Mouse (Mus musculus): ENCODE measurements around the gene Gusb.

The Gusb gene

GRCm38 (mm10) chr5:130023767-130024539 lies 21.1 kb upstream of the Gusb start:
- peak; percentile 54 to 66 for DNase-seq (ENCODE audit: low spot score in 2 of 2)

DNA sequence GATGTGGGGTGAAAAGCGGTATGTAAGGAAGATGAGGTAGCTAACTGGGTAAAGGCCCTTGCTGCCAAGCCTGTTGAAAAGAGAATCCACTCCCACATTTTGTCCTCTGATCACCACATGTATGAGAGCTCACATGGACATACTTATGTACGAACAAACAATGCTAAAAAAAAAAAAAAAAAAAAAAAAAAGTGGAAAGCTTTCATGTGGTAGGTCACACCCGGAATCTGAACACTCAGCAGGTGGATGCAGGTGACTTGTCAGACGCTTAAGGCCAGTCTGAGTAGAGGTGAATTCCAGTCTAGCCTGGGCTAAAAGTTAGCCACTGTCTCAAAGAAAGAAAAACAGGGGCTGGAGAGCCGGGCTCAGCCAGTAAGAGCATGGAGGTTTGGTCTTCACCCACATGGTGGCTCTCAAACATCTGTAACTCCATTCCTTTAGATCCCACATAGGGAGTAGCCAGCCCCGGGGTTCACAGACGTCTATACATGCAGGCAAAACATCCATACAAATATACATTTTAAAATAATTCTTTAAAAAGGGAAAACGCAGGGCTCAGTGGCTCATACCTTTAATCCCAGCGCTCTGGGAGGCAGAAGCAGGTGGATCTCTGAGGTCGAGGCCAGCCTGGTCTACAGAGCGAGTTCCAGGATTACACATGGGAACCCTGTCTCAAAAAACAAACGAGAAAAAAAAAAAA lies 20.4 kb upstream of the Gusb start:
- DNase-seq (ENCODE audit: low spot score in 2 of 2), result no peak

GRCm38 (mm10) chr5:130022366-130022765 lies 19.5 kb upstream of the Gusb start:
- DNase-seq (ENCODE audit: low spot score in 2 of 2), result no peak

DNA sequence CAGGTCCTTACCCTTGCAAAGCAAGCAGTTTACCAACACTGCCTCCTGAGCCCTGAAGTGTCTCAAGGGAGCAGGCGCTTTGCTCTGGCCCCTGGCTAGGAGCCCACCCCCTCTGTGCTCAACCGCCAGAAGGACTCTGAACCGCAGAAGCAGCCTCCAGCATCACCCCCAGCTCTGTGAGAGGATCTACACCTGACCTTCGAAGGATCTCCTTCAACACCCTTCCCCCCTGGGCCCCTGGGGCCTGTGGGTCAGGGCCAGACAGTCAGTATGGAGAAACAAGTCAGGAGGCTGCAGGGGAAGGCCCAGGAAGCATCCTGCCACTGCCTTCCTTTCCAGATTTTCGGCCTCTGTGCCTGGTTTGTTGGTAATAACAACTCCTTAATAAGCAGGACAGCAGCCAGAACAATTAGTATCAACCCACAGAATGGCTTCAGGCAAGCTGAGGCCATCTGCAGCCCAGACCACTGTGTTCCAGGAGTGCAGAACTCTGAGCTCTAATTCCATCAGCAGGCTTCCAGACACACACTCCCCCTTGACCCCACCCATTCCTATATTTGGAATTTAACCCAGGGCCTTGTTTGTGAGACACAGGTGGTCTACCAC lies 18.6 kb upstream of the Gusb start:
- DNase-seq (ENCODE audit: low spot score in 2 of 2), result no peak

- DNase-seq (ENCODE audit: low spot score in 2 of 2), result no peak
These were observed 16.6 kb upstream of the Gusb start for GRCm38 (mm10) chr5:130019461-130019860.

DNA sequence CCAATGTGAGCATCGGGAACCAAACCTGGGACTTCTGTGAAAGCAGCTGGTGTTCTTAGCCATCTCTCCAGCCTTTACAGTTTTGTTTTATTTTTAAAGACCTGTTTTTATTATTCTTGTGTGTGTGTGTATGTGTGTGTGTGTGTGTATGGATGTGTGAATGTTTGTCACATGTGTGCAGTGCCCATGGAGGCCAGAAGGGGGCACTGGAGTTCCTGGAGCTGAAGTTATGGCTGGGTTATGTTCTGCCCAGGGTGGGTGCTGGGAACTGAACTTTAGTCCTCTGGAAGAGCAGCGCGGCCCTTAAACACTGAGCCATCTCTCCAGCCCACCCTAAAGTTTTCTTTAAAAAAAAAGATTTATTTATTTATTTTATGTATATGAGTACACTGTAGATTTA lies 12.3 kb upstream of the Gusb start:
- no peak for DNase-seq (ENCODE audit: low spot score in 2 of 2)

- no peak for DNase-seq (ENCODE audit: low spot score in 2 of 2)
These were observed 8.1 kb upstream of the Gusb start for GRCm38 (mm10) chr5:130010961-130011360.

- no peak for DNase-seq (ENCODE audit: low spot score in 2 of 2)
These were observed 6.9 kb upstream of the Gusb start for GRCm38 (mm10) chr5:130009784-130010183.

DNA sequence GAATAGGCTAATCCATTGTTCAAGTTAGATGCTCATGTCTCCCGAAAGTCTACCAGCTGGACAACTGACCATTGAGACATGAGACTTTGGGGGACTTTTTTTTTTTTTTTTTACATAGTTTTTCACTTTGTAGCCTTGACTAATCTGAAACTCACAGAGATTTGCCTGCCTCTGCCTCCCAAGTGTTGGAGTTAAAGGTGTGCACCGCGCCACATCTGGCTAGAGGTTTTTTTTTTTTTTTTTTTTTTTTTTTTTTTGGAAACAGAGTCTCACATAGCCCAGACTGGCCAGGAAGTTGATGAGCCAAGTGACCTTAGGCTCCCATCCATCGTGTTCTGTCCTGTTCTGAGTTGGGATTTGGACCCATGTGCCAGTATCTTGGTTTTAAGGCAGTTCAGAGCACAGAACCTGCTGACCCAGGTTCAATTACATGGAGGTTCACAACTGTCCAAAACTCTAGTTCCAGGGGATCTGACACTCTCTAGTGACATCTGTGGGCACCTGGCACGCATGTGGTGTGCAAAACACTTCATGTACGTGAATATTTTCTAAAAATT lies 5.3 kb upstream of the Gusb start:
- DNase-seq (ENCODE audit: low spot score in 2 of 2), result no peak

GRCm38 (mm10) chr5:130007344-130007743 lies 4.5 kb upstream of the Gusb start:
- no peak for DNase-seq (ENCODE audit: low spot score in 2 of 2)

GRCm38 (mm10) chr5:130003229-130003628 lies 380 bp upstream of the Gusb start:
- DNase-seq (ENCODE audit: low spot score in 2 of 2), result no peak

DNA sequence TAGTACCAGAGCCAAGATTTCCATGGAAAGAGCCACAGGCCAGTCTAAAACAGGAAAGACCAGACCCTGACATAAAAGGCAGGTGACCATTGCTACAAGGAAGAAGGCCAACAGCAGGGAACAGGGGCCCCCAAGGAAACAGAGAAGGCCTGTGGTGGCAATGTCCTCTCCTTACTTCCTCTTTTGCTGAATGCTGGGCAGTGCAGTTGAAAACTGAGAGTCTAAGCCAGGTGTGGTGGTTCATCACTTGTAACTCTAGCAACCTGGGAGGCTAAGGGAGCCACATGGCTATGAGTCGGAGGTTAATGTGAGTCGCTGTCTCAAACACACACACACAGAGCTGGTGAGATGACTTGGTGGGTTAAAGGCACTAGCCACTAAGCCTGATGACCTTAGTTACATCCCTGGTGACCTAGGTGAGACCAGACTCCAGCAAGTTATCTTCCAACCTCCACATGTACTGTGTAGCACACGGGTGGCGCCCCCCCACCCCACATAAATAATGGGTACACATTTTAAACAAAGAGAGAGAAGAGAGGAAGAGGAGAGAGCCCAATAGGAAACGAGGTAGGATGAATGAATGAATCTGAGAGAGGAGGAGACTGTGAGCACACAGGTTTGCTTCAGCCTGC lies 1.4 kb downstream of the Gusb start:
- no peak for DNase-seq (ENCODE audit: low spot score in 2 of 2)

GRCm38 (mm10) chr5:130000735-130001134 lies 2.1 kb downstream of the Gusb start:
- no peak for DNase-seq (ENCODE audit: low spot score in 2 of 2)

DNA sequence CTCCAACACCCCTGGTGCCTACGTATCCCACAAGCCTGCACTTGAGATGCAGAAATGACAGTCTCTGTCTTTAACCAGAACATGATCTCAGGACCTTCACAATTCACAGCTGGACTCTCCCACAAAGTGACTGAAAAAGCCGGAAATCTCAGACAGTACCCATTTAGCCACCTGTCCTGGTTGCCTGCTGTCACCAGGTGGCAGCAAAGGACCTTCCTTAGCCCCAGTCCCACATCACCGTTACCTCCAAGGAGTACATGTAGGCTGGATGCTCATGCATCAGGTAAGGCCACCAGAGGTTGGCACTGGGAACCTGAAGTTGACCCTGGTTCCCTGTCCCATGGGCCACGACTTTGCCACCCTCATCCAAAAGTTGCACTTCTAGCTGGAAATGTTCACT lies 3.8 kb downstream of the Gusb start:
- peak; percentile 31 to 49 for DNase-seq (ENCODE audit: low spot score in 2 of 2)

GRCm38 (mm10) chr5:129997700-129998099 lies 5.1 kb downstream of the Gusb start:
- DNase-seq (ENCODE audit: low spot score in 2 of 2), result no peak

- no peak for DNase-seq (ENCODE audit: low spot score in 2 of 2)
These were observed 7.9 kb downstream of the Gusb start for GRCm38 (mm10) chr5:129994989-129995388.

- DNase-seq (ENCODE audit: low spot score in 2 of 2), result no peak
These were observed 9.5 kb downstream of the Gusb start for GRCm38 (mm10) chr5:129993374-129993773.

- DNase-seq (ENCODE audit: low spot score in 2 of 2), result no peak
These were observed 11.0 kb downstream of the Gusb start for GRCm38 (mm10) chr5:129991898-129992297.

- DNase-seq (ENCODE audit: low spot score in 2 of 2), result no peak
These were observed 13.5 kb downstream of the Gusb start for GRCm38 (mm10) chr5:129989376-129989775.

DNA sequence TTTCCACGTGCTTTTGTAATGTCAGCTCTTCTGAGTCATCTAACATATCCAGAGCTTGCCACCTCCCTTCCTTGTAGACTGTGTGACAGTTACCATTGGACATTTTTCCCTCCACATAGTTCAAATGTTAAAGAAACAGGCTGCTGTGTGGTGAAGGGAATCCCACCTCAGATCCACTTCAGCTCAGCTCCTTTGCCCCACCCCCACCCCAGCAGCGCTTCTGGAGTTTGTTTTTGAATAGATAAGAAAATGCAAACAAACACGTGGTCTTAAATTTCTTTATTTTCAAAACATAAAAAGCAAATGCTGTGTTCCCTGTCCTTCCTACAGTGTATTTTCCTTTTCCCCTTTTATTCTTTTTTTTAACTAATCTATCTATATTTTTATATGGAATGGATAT lies 22.6 kb downstream of the Gusb start:
- DNase-seq (ENCODE audit: low spot score in 2 of 2), result no peak

DNA sequence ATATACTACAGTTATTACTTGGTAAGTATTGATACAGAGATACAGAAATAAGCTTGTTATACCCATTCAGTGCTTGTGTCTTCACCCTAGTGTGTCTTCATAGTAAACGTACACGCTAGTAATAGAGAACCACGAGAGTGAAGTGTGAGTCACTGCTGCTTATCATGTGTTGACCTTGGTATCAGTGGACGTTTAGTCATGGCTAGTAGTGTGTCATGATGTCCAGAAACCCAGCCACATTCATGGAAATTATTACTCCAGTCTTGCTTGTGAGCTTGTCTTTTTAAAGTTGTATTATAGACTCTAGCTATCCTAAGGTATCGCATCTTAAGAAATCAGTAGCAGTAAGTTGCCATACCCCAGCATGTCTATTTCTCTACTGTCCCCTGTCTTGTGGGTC lies 24.2 kb downstream of the Gusb start:
- no peak for DNase-seq (ENCODE audit: low spot score in 2 of 2)

- DNase-seq (ENCODE audit: low spot score in 2 of 2), result no peak
These were observed 25.1 kb downstream of the Gusb start for GRCm38 (mm10) chr5:129977768-129978167.

Measured in spleen, postnatal 14 days (tissue).